Mouse (Mus musculus) forebrain, embryonic 14.5 days (tissue): ENCODE measurements around the gene Dusp9. TPM values are rescaled to one million over a fixed set of nuclear protein-coding genes. Genes with fewer than 3 reads are reported as not detected.

Experiments
- ATAC-seq: fragments of 200-750 bp; cut with Nextera tagmentation; 2 replicates; pipeline ENCODE4 v1.8.0; 2017; ENCODE audit warnings: mild to moderate bottlenecking, moderate library complexity
- DNase-seq: peaks from one replicate; pipeline ENCODE4 v3.0.0-alpha.2; 2015; ENCODE audit warnings: low spot score
- H3K27ac ChIP-seq: fragments of 300-500 bp; sonication (generic); 2 replicates; pipeline ENCODE4 v1.5.1; 2014; ENCODE audit warnings: low read depth, mild to moderate bottlenecking, control low read depth, low read length, moderate library complexity
- H3K27me3 ChIP-seq: fragments of 300-500 bp; sonication (generic); replicated peaks from 2 replicates; pipeline ENCODE4 v1.6.1; 2014; ENCODE audit warnings: low read length, control low read depth, mixed read lengths; ENCODE audit not compliant: control insufficient read depth, insufficient read depth
- H3K36me3 ChIP-seq: fragments of 300-500 bp; sonication (generic); 2 replicates; pipeline ENCODE4 v1.6.1; 2014; ENCODE audit warnings: low read length, control low read depth; ENCODE audit not compliant: control insufficient read depth, insufficient read depth
- H3K4me1 ChIP-seq: fragments of 300-500 bp; sonication (generic); 2 replicates; pipeline ENCODE4 v1.6.1; 2014; ENCODE audit warnings: antibody characterized with exemption, low read length, control low read depth; ENCODE audit not compliant: control insufficient read depth, insufficient read depth
- H3K4me2 ChIP-seq: fragments of 300-500 bp; sonication (generic); 2 replicates; pipeline ENCODE4 v1.6.1; 2014; ENCODE audit warnings: mild to moderate bottlenecking, control low read depth, low read length
- H3K4me3 ChIP-seq: fragments of 300-500 bp; sonication (generic); 2 replicates; pipeline ENCODE4 v1.5.1; 2014; ENCODE audit warnings: low read depth, low read length, control low read depth
- H3K9ac ChIP-seq: fragments of 300-500 bp; sonication (generic); 2 replicates; pipeline ENCODE4 v1.6.1; 2014; ENCODE audit warnings: mild to moderate bottlenecking, low read length, control low read depth, moderate library complexity
- H3K9me3 ChIP-seq: fragments of 300-500 bp; sonication (generic); replicated peaks from 2 replicates; pipeline ENCODE4 v1.6.1; 2016; ENCODE audit warnings: low read length, control low read depth, mixed read lengths; ENCODE audit not compliant: control insufficient read depth
- WGBS: fragments of 180-500 bp; shearing (Covaris S2); extraction: QIAGEN DNeasy Blood & Tissue Kit; methylation state at CpG from one replicate; pipeline ENCODE4 v1.1.7; 2014; 5-methylcytosine and 5-hydroxymethylcytosine counted together
- polyA plus RNA-seq: library from polyadenylated mRNA; unstranded; fragments of >200 nt; fragmentation: Nextera tagmentation; extraction: Ambion mirVana; gene quantifications from 2 replicates; pipeline ENCODE4 v1.2.1, GENCODE M21; 2014

The Dusp9 gene
- polyA plus RNA-seq: 0.22 and 0.27 TPM in 2 replicates

DNA sequence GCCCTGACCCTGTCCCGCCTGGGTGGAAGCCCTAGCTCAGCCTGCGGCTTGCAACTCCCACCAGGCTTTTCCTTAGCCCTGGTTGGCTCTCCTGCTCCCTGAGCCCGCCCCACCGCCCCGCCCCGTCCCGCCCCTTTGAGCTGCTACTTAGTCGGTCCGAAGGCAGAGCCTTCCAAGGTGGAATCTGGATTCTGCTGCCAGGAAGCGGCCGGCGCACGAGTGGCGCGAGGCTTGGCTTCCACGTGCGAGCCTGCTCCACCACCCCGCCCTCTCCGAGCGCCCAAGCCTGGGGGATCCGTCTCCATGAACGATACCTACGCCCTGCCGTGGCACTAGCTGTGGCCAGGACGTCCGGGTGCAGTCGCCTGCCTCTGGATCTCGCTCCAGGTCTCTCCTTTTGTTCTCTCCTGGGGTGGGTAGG, at the start of gene Dusp9:
Gene Dusp9 (plus strand): TSS at position 165 of the 421 bp plus-strand sequence.
- H3K36me3 ChIP-seq: no peaks in the 10 kb centered on the region

DNA sequence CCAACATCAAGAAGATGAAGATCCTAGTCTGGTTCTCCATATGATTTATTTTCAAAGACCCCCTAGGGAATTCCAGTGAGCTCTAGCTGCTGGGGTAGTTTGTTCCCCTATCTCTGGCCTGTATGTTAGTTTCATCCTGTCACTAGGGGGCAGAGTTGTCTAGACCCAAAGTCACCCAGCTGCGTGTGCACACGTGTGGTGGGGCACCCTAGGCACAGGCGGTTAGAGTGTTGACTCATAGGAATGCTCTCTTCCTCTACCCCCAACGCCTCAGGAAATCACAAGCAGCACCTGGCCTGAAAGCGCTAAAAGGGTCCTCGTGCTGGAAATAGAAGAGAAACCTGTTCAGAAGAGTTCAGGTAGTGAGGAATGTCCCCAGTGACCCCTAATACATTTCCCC, 46.0 kb upstream of the Dusp9 start:
- DNase-seq: peak; percentile 9
- WGBS: 31% methylated on average over 6 of the region's 6 CpGs
- Histone ChIP-seq H3K4me1 (no peaks in the 10 kb centered on the region), H3K9ac (no peak overlapping the region), H3K9me3 (no peaks in the 10 kb centered on the region), H3K27ac (no peak overlapping the region), H3K27me3 (no peaks in the 10 kb centered on the region), H3K4me2 (no peak overlapping the region), H3K36me3 (no peaks in the 10 kb centered on the region), H3K4me3 (no peak overlapping the region)
- ATAC-seq: no peak

More for the DNA sequence above, at the start of gene Dusp9:
- 26% methylated on average over 28 of the region's 28 CpGs for WGBS
- peak within 1 kb of the TSS; percentile 49 for H3K4me2 ChIP-seq
- no peaks in the 10 kb centered on the region for H3K9me3 ChIP-seq
- H3K27ac ChIP-seq: no peak within 1 kb of the TSS
- peaks cover 27% of the 10 kb centered on the region for H3K27me3 ChIP-seq
- ATAC-seq (peak; percentile 77), DNase-seq (peak; percentile 51)
- peak within 1 kb of the TSS; percentile 19 for H3K4me3 ChIP-seq
- H3K4me1 ChIP-seq: no peaks in the 10 kb centered on the region
- peak within 1 kb of the TSS; percentile 29; the same call in 1 of the 2 replicates for H3K9ac ChIP-seq

DNA sequence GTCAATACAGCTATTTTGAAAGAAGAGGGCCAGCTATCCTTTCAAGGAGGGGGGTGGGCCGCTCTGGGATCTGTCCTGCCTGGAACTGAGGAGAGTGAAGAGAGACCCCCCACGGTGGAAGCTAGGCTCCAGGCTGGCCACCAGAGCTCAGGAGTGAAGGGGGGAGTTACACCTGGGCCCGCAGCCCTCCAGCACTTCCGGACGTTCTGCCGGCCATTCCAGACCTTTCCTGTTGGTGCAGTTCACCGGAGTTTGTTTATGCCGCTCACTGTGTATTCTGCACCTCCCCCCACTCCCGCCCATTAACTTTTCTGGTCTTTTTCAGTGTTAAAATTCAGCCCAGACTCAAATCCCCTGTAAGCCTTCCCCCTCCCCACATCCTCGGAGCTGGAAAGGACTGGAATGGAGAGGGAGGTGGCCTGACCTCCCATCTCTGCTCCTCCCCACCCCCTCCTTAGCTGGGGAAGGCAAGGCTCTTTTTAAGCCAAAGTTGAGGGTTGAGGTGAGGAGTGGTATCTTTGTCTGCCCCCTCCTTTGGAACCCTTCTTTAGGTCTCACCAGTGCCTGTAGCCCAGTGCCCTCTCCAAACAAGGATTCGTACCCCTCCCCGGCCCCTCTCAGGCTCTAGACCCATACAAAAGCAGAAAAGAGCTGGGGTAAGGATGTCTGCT, 44.6 kb upstream of the Dusp9 start:
- no peaks in the 10 kb centered on the region for H3K27me3 ChIP-seq
- DNase-seq: no peak
- H3K9me3 ChIP-seq: no peaks in the 10 kb centered on the region
- no peaks in the 10 kb centered on the region for H3K4me1 ChIP-seq
- no peak for ATAC-seq
- no peak overlapping the region for H3K4me2 ChIP-seq
- no peaks in the 10 kb centered on the region for H3K36me3 ChIP-seq
- no peak overlapping the region for H3K9ac ChIP-seq
- no peak overlapping the region for H3K4me3 ChIP-seq
- WGBS: 51% methylated on average over 12 of the region's 12 CpGs
- no peak overlapping the region for H3K27ac ChIP-seq

DNA sequence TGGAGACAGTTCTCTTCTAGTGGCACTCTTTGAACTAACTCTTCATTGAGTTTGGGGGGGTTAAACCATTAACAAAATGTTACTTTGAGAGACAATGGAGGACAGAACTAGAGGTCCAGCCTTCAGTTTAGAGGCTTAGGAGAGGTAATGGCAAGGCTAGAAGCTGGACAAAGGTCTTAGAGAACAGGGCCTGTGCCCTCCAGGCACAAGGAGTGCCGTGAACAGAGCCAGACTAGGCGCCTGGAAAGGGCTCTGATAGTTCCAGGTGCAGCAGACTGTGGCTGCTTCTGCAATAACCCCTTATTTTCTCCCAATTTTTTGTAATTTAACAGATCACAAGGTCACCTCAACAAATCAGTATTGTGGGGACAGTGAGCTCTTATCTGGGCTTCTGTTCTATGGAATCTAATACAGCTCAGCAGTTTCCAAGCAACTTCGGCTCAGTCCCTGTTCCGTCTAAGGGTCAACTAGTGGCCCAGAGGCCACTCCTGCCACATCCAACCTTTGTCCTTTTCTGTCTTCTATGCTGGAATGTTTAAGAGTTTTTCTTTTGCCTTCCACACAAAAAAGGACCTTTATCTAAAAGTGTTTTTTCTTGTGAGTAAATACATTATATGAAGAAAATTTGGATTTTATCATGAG, 43.8 kb upstream of the Dusp9 start:
- Histone ChIP-seq H3K4me2 (no peak overlapping the region), H3K9me3 (no peaks in the 10 kb centered on the region), H3K4me3 (no peak overlapping the region), H3K36me3 (no peaks in the 10 kb centered on the region), H3K4me1 (no peaks in the 10 kb centered on the region), H3K27ac (no peak overlapping the region), H3K9ac (no peak overlapping the region), H3K27me3 (no peaks in the 10 kb centered on the region)
- 71% methylated on average over 4 of the region's 4 CpGs for WGBS
- ATAC-seq (no peak), DNase-seq (no peak)

DNA sequence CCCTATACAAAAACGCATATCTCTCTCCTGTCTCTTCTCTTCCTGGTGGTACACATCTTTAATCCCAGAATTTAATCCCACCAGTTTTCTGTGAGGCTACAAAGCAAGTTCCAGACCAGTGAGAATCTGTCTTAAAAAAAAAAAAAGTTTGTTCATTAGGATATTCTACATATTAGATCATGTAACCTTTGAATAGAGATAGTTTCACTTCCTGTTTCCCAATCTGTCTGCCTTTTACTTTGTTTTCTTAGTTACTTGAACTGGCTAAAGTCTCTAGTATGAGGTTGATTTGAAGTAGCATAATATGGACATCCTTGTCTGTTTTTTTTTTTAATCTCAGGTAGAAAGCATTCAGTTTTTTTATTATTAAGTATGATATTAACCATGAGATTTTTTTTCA, 37.8 kb upstream of the Dusp9 start:
- H3K9ac ChIP-seq: no peak overlapping the region
- H3K27me3 ChIP-seq: no peaks in the 10 kb centered on the region
- no peaks in the 10 kb centered on the region for H3K4me1 ChIP-seq
- H3K4me3 ChIP-seq: no peak overlapping the region
- DNase-seq (no peak), ATAC-seq (no peak)
- H3K9me3 ChIP-seq: no peaks in the 10 kb centered on the region
- H3K4me2 ChIP-seq: no peak overlapping the region
- H3K36me3 ChIP-seq: no peaks in the 10 kb centered on the region
- 72% methylated on average over 1 of the region's 1 CpGs for WGBS
- H3K27ac ChIP-seq: no peak overlapping the region

DNA sequence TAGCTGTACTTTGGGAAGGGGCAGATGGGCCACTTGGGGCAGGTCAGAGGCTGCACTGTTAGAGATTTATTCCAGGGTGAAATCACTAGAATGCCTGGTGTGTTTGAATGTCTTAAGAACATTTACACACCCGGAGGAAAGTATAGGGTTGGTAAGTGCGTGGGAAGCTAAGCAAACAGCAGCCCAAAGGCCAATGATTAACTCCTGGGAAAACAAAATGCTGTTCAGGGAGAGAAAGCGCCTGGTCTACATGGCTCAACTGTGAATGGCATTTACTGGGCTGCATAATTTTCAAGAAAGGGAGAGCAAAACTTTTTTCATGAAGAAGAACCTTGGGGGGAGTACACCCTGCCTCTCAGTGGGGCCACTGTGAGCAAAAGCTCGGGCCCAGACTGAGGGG, 25.6 kb upstream of the Dusp9 start:
- Histone ChIP-seq H3K9me3 (no peaks in the 10 kb centered on the region), H3K4me1 (no peaks in the 10 kb centered on the region), H3K4me2 (no peak overlapping the region), H3K27ac (no peak overlapping the region), H3K27me3 (no peaks in the 10 kb centered on the region), H3K9ac (no peak overlapping the region), H3K36me3 (no peaks in the 10 kb centered on the region), H3K4me3 (no peak overlapping the region)
- DNase-seq (no peak), ATAC-seq (no peak)
- WGBS: 59% methylated on average over 4 of the region's 4 CpGs

DNA sequence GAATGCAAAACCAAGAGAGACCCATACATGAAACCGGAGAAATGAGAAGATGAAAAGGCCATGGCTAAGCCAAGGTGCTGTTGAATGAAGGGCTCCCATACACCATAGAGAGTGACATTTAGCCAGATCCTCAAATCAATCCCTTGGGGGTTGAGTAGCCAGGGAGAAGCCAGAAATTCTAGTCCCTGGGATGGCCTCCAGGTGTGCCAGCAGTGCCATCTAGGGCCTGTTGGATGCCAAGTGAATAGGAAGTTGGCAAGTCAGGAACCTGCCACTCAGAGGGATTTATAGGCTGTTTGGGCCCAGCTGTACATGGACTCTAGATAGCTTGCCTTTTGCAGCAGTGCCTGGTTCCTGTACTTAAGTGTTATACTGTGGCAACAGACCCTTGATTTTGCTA, 23.3 kb upstream of the Dusp9 start:
- no peaks in the 10 kb centered on the region for H3K27me3 ChIP-seq
- H3K9ac ChIP-seq: no peak overlapping the region
- no peaks in the 10 kb centered on the region for H3K4me1 ChIP-seq
- H3K36me3 ChIP-seq: no peaks in the 10 kb centered on the region
- H3K9me3 ChIP-seq: no peaks in the 10 kb centered on the region
- no peak overlapping the region for H3K4me2 ChIP-seq
- H3K4me3 ChIP-seq: no peak overlapping the region
- H3K27ac ChIP-seq: no peak overlapping the region
- WGBS: 88% methylated on average over 1 of the region's 1 CpGs
- ATAC-seq (no peak), DNase-seq (no peak)

DNA sequence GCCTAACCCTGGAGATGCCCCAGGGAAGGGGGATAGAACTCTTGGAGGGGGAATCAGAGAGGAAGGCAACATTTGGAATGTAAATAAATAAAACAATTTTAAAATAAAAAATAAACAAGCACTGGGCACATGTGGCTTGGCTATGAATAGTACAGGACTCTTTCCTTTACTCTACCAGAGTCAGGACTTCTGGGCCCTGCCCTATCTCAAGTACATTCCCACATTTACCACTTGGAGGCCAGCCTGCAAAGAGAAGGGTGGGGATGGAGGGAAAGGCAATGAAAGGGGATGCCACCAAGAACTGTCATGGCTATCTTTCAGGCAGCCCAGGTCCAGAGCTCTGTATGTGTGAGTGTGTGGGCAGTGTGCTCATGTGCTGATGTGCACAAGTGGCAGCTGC, 19.8 kb upstream of the Dusp9 start:
- Histone ChIP-seq H3K27ac (no peak overlapping the region), H3K4me1 (no peaks in the 10 kb centered on the region), H3K27me3 (no peaks in the 10 kb centered on the region), H3K4me3 (no peak overlapping the region), H3K9ac (no peak overlapping the region), H3K9me3 (no peaks in the 10 kb centered on the region), H3K4me2 (no peak overlapping the region), H3K36me3 (no peaks in the 10 kb centered on the region)
- DNase-seq (no peak), ATAC-seq (no peak)

DNA sequence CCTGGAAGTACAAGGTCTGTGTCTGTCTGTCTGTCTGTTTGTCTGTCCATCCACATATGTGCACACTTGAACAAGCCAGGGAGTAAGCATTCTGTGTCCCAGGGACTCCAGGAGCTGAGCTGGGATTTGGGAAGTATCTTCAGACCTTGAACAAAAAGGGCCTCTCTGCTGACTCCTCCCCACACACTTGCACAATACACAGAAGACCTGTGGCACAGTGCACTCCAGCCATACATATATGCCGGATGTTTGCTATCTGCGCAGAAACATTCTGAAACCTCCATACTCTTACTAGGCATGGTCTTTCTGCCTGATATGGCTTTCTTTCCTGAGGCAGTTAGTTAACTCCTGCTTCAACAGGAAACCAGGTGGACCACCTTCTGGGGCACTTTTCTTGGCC, 19.3 kb upstream of the Dusp9 start:
- no peak overlapping the region for H3K4me2 ChIP-seq
- DNase-seq (no peak), ATAC-seq (no peak)
- no peak overlapping the region for H3K9ac ChIP-seq
- H3K27ac ChIP-seq: no peak overlapping the region
- H3K4me1 ChIP-seq: no peaks in the 10 kb centered on the region
- 89% methylated on average over 2 of the region's 2 CpGs for WGBS
- H3K4me3 ChIP-seq: no peak overlapping the region
- H3K9me3 ChIP-seq: no peaks in the 10 kb centered on the region
- H3K36me3 ChIP-seq: no peaks in the 10 kb centered on the region
- H3K27me3 ChIP-seq: no peaks in the 10 kb centered on the region
